Mouse (Mus musculus) fibroblast of lung, adult 2 months (primary cell): Measurements from ENCODE around the gene L3mbtl3.

ENCODE experiments used
- DNase-seq: peaks from one replicate; pipeline ENCODE4 v3.0.0-alpha.2; 2011; ENCODE audit warnings: low read depth

L3mbtl3 gene

GRCm38 (mm10) chr10:26239090-26239489 is 136.7 kb downstream of the L3mbtl3 start:
- DNase-seq: no peak

GRCm38 (mm10) chr10:26238559-26238958 is 137.2 kb downstream of the L3mbtl3 start:
- no peak for DNase-seq

GRCm38 (mm10) chr10:26232071-26232653 is 143.6 kb downstream of the L3mbtl3 start:
- DNase-seq: peak; percentile 20

GRCm38 (mm10) chr10:26229488-26229887 is 146.3 kb downstream of the L3mbtl3 start, which contains the start of gene Samd3:
Gene Samd3, plus strand, starts transcription at chr10:26229707.
- no peak for DNase-seq

- no peak for DNase-seq
These were observed 147.6 kb downstream of the L3mbtl3 start for GRCm38 (mm10) chr10:26228187-26228586.

- no peak for DNase-seq
These were observed 149.0 kb downstream of the L3mbtl3 start for GRCm38 (mm10) chr10:26226734-26227133.

GRCm38 (mm10) chr10:26226241-26226640 is 149.5 kb downstream of the L3mbtl3 start:
- no peak for DNase-seq
